ENCODE assay signal across 8 mouse cellular contexts in genomic region chr8:111989911-111990310, GRCm38 (mm10). TPM values are rescaled to one million over a fixed set of nuclear protein-coding genes. Genes with fewer than 3 reads are reported as not detected.
A peak's percentile ranks its signal among the peaks of the same experiment; 100 is the strongest.
DNase-seq lines count a peak whose midpoint lies in the region; ATAC-seq and TF ChIP-seq lines count a peak whose summit lies in the region.

No protein-coding gene starts in this region.

- H3K9ac ChIP-seq in forebrain, embryonic 13.5 days, result no peak overlapping the region

- H3K4me3 ChIP-seq in forebrain, embryonic 10.5 days, result no peak overlapping the region
- no peak overlapping the region for H3K4me3 ChIP-seq in forebrain, embryonic 13.5 days
- H3K4me3 ChIP-seq in megakaryocyte, embryonic 14.5 days (replicated peaks), result peak overlapping the region; percentile 23
- no peak overlapping the region for H3K4me3 ChIP-seq in spleen, adult 2 months (ENCODE audit: extremely low read depth, insufficient read depth, insufficient read length)

- no peak for ATAC-seq in forebrain, embryonic 13.5 days

- peaks cover 9% of the 10 kb centered on the region for H3K4me1 ChIP-seq in forebrain, embryonic 10.5 days
- H3K4me1 ChIP-seq in forebrain, embryonic 13.5 days, result peaks cover 9% of the 10 kb centered on the region; the same call in 1 of the 2 replicates
- H3K4me1 ChIP-seq in megakaryocyte, embryonic 14.5 days, result peaks cover 24% of the 10 kb centered on the region
- H3K4me1 ChIP-seq in spleen, adult 2 months (ENCODE audit: control insufficient read depth, insufficient read depth, insufficient read length), result no peaks in the 10 kb centered on the region

- H3K36me3 ChIP-seq in forebrain, embryonic 10.5 days (replicated peaks), result peaks cover 73% of the 10 kb centered on the region
- H3K36me3 ChIP-seq in forebrain, embryonic 13.5 days (ENCODE audit: poor library complexity, severe bottlenecking), result peaks cover 60% of the 10 kb centered on the region
- peaks cover 68% of the 10 kb centered on the region for H3K36me3 ChIP-seq in megakaryocyte, embryonic 14.5 days (replicated peaks; ENCODE audit: low read length)
- H3K36me3 ChIP-seq in spleen, adult 2 months (ENCODE audit: control insufficient read depth, insufficient read depth, low read length), result peaks cover 18% of the 10 kb centered on the region

- no peak for TF ChIP-seq POLR2A in spleen, adult 2 months (IDR thresholded peaks at IDR 0.05; ENCODE audit: low read depth, low read length)

- H3K4me2 ChIP-seq in forebrain, embryonic 13.5 days, result no peak overlapping the region

- peak; percentile 73; the same call in 1 of the 2 replicates for TF ChIP-seq CTCF in spleen, adult 2 months (IDR thresholded peaks at IDR 0.05; ENCODE audit: extremely low read depth, insufficient read depth, insufficient read length, insufficient replicate concordance)

- no peaks in the 10 kb centered on the region for H3K9me3 ChIP-seq in forebrain, embryonic 10.5 days
- H3K9me3 ChIP-seq in forebrain, embryonic 13.5 days (replicated peaks), result no peaks in the 10 kb centered on the region
- H3K9me3 ChIP-seq in megakaryocyte, embryonic 14.5 days, result no peaks in the 10 kb centered on the region

- H3K27me3 ChIP-seq in forebrain, embryonic 10.5 days (ENCODE audit: poor library complexity, severe bottlenecking), result no peaks in the 10 kb centered on the region
- no peaks in the 10 kb centered on the region for H3K27me3 ChIP-seq in forebrain, embryonic 13.5 days
- H3K27me3 ChIP-seq in megakaryocyte, embryonic 14.5 days (replicated peaks), result no peaks in the 10 kb centered on the region
- no peaks in the 10 kb centered on the region for H3K27me3 ChIP-seq in spleen, adult 2 months (ENCODE audit: control insufficient read depth, insufficient read depth, low read length)

- 23% methylated on average over 7 of the region's 7 CpGs for WGBS in forebrain, embryonic 10.5 days
- 15% methylated on average over 7 of the region's 7 CpGs for WGBS in forebrain, embryonic 13.5 days
- WGBS in spleen, adult 2 months, result 6% methylated on average over 7 of the region's 7 CpGs

- intact Hi-C loops in heart, postnatal 14 days (cut with DNase I), result loop anchor here (1.0 kb wide), 1 partner anchor 109 kb away; no protein-coding TSS in a partner anchor

- peak; percentile 80 for DNase-seq in forebrain, embryonic 10.5 days (ENCODE audit: extremely low spot score, low spot score)
- DNase-seq in adrenal gland, postnatal 10 days, result peak; percentile 89
- DNase-seq in embryo, embryonic 11 days, result peak; percentile 85
- DNase-seq in heart, postnatal 14 days, result peak; percentile 77 to 88
- DNase-seq in layer of hippocampus, postnatal 25 days (ENCODE audit: extremely low spot score in 1 of 2, low spot score in 1 of 2), result peak; percentile 74 to 91
- peak; percentile 57 to 74 for DNase-seq in spleen, adult 2 months (ENCODE audit: low read depth in 1 of 2, low spot score in 2 of 2)

- H3K27ac ChIP-seq in forebrain, embryonic 10.5 days, result no peak overlapping the region
- H3K27ac ChIP-seq in forebrain, embryonic 13.5 days, result no peak overlapping the region
- H3K27ac ChIP-seq in spleen, adult 2 months (ENCODE audit: insufficient read depth, low read length), result no peak overlapping the region

RNA-seq across cellular contexts. Expression of gene Adat1, which starts 2.2 kb away (rescaled TPM):
- polyA plus RNA-seq in forebrain, embryonic 10.5 days (2016; fragmentation: Nextera tagmentation; extraction: Ambion mirVana), result 18.6 and 18.7 TPM in 2 replicates
- polyA plus RNA-seq in forebrain, embryonic 13.5 days (2015; fragmentation: Nextera tagmentation; extraction: Ambion mirVana), result 10.5 and 12.6 TPM in 2 replicates
- 1 to 10 TPM; 3.2 to 4.3 TPM for total RNA-seq in adrenal gland, postnatal 10 days (2021)
- 1 to 10 TPM; 1.9 to 2.2 TPM for total RNA-seq in heart, postnatal 14 days (2021)
- total RNA-seq in layer of hippocampus, postnatal 25 days (2021), result 1 to 10 TPM; 5.0 to 6.9 TPM
- polyA plus RNA-seq in megakaryocyte, embryonic 14.5 days (2012; ENCODE audit: insufficient read depth, low replicate concordance), result 0.40 and 1.5 TPM in 2 replicates
- polyA plus RNA-seq in spleen, adult 2 months (2012; rRNA removed), result 2.2 and 2.6 TPM in 2 replicates

RNA-seq across cellular contexts. Expression of gene Kars, which starts 21.2 kb away (rescaled TPM):
- 270 and 285 TPM in 2 replicates for polyA plus RNA-seq in forebrain, embryonic 10.5 days (2016; fragmentation: Nextera tagmentation; extraction: Ambion mirVana)
- 192 and 198 TPM in 2 replicates for polyA plus RNA-seq in forebrain, embryonic 13.5 days (2015; fragmentation: Nextera tagmentation; extraction: Ambion mirVana)
- 100 to 1,000 TPM; 107 to 114 TPM for total RNA-seq in adrenal gland, postnatal 10 days (2021)
- 10 to 100 TPM; 84.1 to 85.3 TPM for total RNA-seq in heart, postnatal 14 days (2021)
- 10 to 100 TPM; 77.2 to 82.6 TPM for total RNA-seq in layer of hippocampus, postnatal 25 days (2021)
- 11.0 and 50.0 TPM in 2 replicates for polyA plus RNA-seq in megakaryocyte, embryonic 14.5 days (2012; ENCODE audit: insufficient read depth, low replicate concordance)
- 25.2 and 27.9 TPM in 2 replicates for polyA plus RNA-seq in spleen, adult 2 months (2012; rRNA removed)

RNA-seq across cellular contexts. Expression of gene Terf2ip, which starts 21.3 kb away (rescaled TPM):
- polyA plus RNA-seq in forebrain, embryonic 10.5 days (2016; fragmentation: Nextera tagmentation; extraction: Ambion mirVana), result 26.7 and 27.5 TPM in 2 replicates
- 39.2 and 44.2 TPM in 2 replicates for polyA plus RNA-seq in forebrain, embryonic 13.5 days (2015; fragmentation: Nextera tagmentation; extraction: Ambion mirVana)
- total RNA-seq in adrenal gland, postnatal 10 days (2021), result 10 to 100 TPM; 15.4 to 16.1 TPM
- 10 to 100 TPM; 10.9 to 11.9 TPM for total RNA-seq in heart, postnatal 14 days (2021)
- total RNA-seq in layer of hippocampus, postnatal 25 days (2021), result 10 to 100 TPM; 35.5 to 40.0 TPM
- 5.7 and 9.6 TPM in 2 replicates for polyA plus RNA-seq in megakaryocyte, embryonic 14.5 days (2012; ENCODE audit: insufficient read depth, low replicate concordance)
- polyA plus RNA-seq in spleen, adult 2 months (2012; rRNA removed), result 6.9 and 8.1 TPM in 2 replicates

RNA-seq across cellular contexts. Expression of gene Gm6793, which starts 24.9 kb away (rescaled TPM):
- polyA plus RNA-seq in forebrain, embryonic 10.5 days (2016; fragmentation: Nextera tagmentation; extraction: Ambion mirVana), result 0.21 TPM in 1 of 2 replicates, not detected in the other
- polyA plus RNA-seq in forebrain, embryonic 13.5 days (2015; fragmentation: Nextera tagmentation; extraction: Ambion mirVana), result 0.65 and 0.68 TPM in 2 replicates
- total RNA-seq in adrenal gland, postnatal 10 days (2021), result under 1 TPM in 1 of 2 experiments, not detected in 1; 0.85 TPM
- under 1 TPM in 1 of 2 experiments, not detected in 1; 0.15 TPM for total RNA-seq in heart, postnatal 14 days (2021)
- not detected for total RNA-seq in layer of hippocampus, postnatal 25 days (2021)
- 0.46 TPM in 1 of 2 replicates, not detected in the other for polyA plus RNA-seq in megakaryocyte, embryonic 14.5 days (2012; ENCODE audit: insufficient read depth, low replicate concordance)
- not detected in 2 replicates for polyA plus RNA-seq in spleen, adult 2 months (2012; rRNA removed)

RNA-seq across cellular contexts. Expression of gene Gabarapl2, which starts 49.4 kb away (rescaled TPM):
- 204 and 213 TPM in 2 replicates for polyA plus RNA-seq in forebrain, embryonic 10.5 days (2016; fragmentation: Nextera tagmentation; extraction: Ambion mirVana)
- polyA plus RNA-seq in forebrain, embryonic 13.5 days (2015; fragmentation: Nextera tagmentation; extraction: Ambion mirVana), result 456 and 479 TPM in 2 replicates
- total RNA-seq in adrenal gland, postnatal 10 days (2021), result 100 to 1,000 TPM; 119 to 121 TPM
- total RNA-seq in heart, postnatal 14 days (2021), result 100 to 1,000 TPM; 128 to 136 TPM
- total RNA-seq in layer of hippocampus, postnatal 25 days (2021), result 100 to 1,000 TPM; 196 to 239 TPM
- 9.3 TPM in 1 of 2 replicates, not detected in the other for polyA plus RNA-seq in megakaryocyte, embryonic 14.5 days (2012; ENCODE audit: insufficient read depth, low replicate concordance)
- polyA plus RNA-seq in spleen, adult 2 months (2012; rRNA removed), result 15.9 and 25.4 TPM in 2 replicates
